Mouse (Mus musculus) layer of hippocampus, adult 9-10 months (tissue): Measurements from ENCODE around the gene Islr.

Experiments used
- DNase-seq: peaks from one replicate; pipeline ENCODE4 v3.0.0; 2022; ENCODE audit warnings: low spot score

Islr gene

GRCm38 (mm10) chr9:58196610-58197567 is 7.2 kb downstream of the Islr start:
- no peak for DNase-seq

GRCm38 (mm10) chr9:58196141-58196540 is 8.0 kb downstream of the Islr start:
- DNase-seq = no peak

GRCm38 (mm10) chr9:58195671-58196070 is 8.4 kb downstream of the Islr start:
- DNase-seq = no peak

- no peak for DNase-seq
Observed at GRCm38 (mm10) chr9:58194222-58194621, 9.9 kb downstream of the Islr start.

GRCm38 (mm10) chr9:58184456-58184855 is 19.6 kb downstream of the Islr start:
- DNase-seq = no peak

GRCm38 (mm10) chr9:58179390-58179789 is 24.7 kb downstream of the Islr start:
- no peak for DNase-seq

- no peak for DNase-seq
Observed at GRCm38 (mm10) chr9:58177165-58177564, 26.9 kb downstream of the Islr start.

- DNase-seq = no peak
Observed at GRCm38 (mm10) chr9:58175745-58176487, 28.2 kb downstream of the Islr start.

- no peak for DNase-seq
Observed at GRCm38 (mm10) chr9:58174818-58175251, 29.3 kb downstream of the Islr start.

- no peak for DNase-seq
Observed at GRCm38 (mm10) chr9:58172863-58173262, 31.2 kb downstream of the Islr start.

GRCm38 (mm10) chr9:58169426-58169825 is 34.7 kb downstream of the Islr start:
- DNase-seq = no peak

GRCm38 (mm10) chr9:58168880-58169279 is 35.2 kb downstream of the Islr start:
- no peak for DNase-seq

GRCm38 (mm10) chr9:58165779-58166178 is 38.3 kb downstream of the Islr start:
- no peak for DNase-seq

- DNase-seq = no peak
Observed at GRCm38 (mm10) chr9:58163146-58163545, 41.0 kb downstream of the Islr start.

- DNase-seq = no peak
Observed at GRCm38 (mm10) chr9:58162173-58162572, 41.9 kb downstream of the Islr start.

GRCm38 (mm10) chr9:58160315-58160714 is 43.8 kb downstream of the Islr start:
- no peak for DNase-seq

- DNase-seq = no peak
Observed at GRCm38 (mm10) chr9:58159855-58160254, 44.3 kb downstream of the Islr start.

GRCm38 (mm10) chr9:58158541-58159311 is 45.4 kb downstream of the Islr start:
- DNase-seq = no peak

GRCm38 (mm10) chr9:58157838-58158237 is 46.3 kb downstream of the Islr start:
- DNase-seq = no peak

GRCm38 (mm10) chr9:58156819-58157560 is 47.1 kb downstream of the Islr start:
- DNase-seq = no peak

GRCm38 (mm10) chr9:58155366-58155765 is 48.7 kb downstream of the Islr start:
- no peak for DNase-seq
